Mouse (Mus musculus) MEL (cell line): ENCODE measurements around the gene Hmbs. TPM values are rescaled to one million over a fixed set of nuclear protein-coding genes. Genes with fewer than 3 reads are reported as not detected.

Experiments
- DNase-seq: peaks from one replicate; pipeline ENCODE4 v3.0.0; 2011; ENCODE audit warnings: low read depth, low spot score
- H3K27ac ChIP-seq: 2 replicates; pipeline ENCODE4 v1.5.1; 2012; ENCODE audit warnings: low read depth, mild to moderate bottlenecking, control low read depth, low read length, moderate library complexity; ENCODE audit not compliant: control insufficient read depth
- H3K27me3 ChIP-seq, 2 experiments: fragments of 150-350 bp in 1 of 2; sonication (generic) in 1 of 2; 2 replicates each; pipeline ENCODE4 v1.6.1; 2012; ENCODE audit warnings: low read length in 2 of 2, mild to moderate bottlenecking in 2 of 2, improper control_type of control experiment in 1 of 2, moderate library complexity in 1 of 2; ENCODE audit not compliant: insufficient read depth in 2 of 2, control insufficient read depth in 1 of 2
- H3K36me3 ChIP-seq, 2 experiments: 2 replicates each; pipeline ENCODE4 v1.6.1; 2012 to 2014; ENCODE audit warnings: low read length in 2 of 2, improper control_type of control experiment in 1 of 2, inconsistent platforms in 1 of 2, mild to moderate bottlenecking in 1 of 2; ENCODE audit not compliant: insufficient read depth in 2 of 2, control insufficient read depth in 1 of 2
- H3K4me1 ChIP-seq, 2 experiments: fragments of 150-350 bp in 1 of 2; sonication (generic) in 1 of 2; 2 replicates each; pipeline ENCODE4 v1.6.1; 2012; ENCODE audit warnings: low read length in 2 of 2, improper control_type of control experiment in 1 of 2, mild to moderate bottlenecking in 1 of 2; ENCODE audit not compliant: insufficient read depth in 2 of 2, control insufficient read depth in 1 of 2
- H3K4me3 ChIP-seq, 2 experiments: fragments of 150-350 bp in 1 of 2; sonication (generic) in 1 of 2; 2 replicates each; pipeline ENCODE4 v1.5.1; 2012; ENCODE audit warnings: low read depth in 2 of 2, low read length in 2 of 2, mild to moderate bottlenecking in 2 of 2, moderate library complexity in 2 of 2, control low read depth in 1 of 2, improper control_type of control experiment in 1 of 2; ENCODE audit not compliant: control insufficient read depth in 1 of 2, insufficient read depth in 1 of 2
- H3K79me2 ChIP-seq: 2 replicates; pipeline ENCODE4 v1.6.1; 2012; ENCODE audit warnings: mild to moderate bottlenecking, low read length, moderate library complexity; ENCODE audit not compliant: control insufficient read depth, poor library complexity, insufficient read depth
- H3K9ac ChIP-seq: 2 replicates; pipeline ENCODE4 v1.6.1; 2012; ENCODE audit warnings: low read depth, mild to moderate bottlenecking, control low read depth, low read length, moderate library complexity; ENCODE audit not compliant: control insufficient read depth, poor library complexity, severe bottlenecking
- H3K9me3 ChIP-seq: fragments of 150-350 bp; sonication (generic); replicated peaks from 2 replicates; pipeline ENCODE4 v1.6.1; 2012; ENCODE audit warnings: mild to moderate bottlenecking, low read length, improper control_type of control experiment, moderate library complexity; ENCODE audit not compliant: insufficient read depth
- E2F4 ChIP-seq: IDR thresholded peaks from 2 replicates; pipeline ENCODE4 v1.6.1; 2011; ENCODE audit warnings: low read depth, low read length, improper control_type of control experiment, borderline replicate concordance
- EP300 ChIP-seq, 2 experiments: IDR thresholded peaks; 2 replicates each; pipeline ENCODE4 v1.6.1; 2011; ENCODE audit warnings: improper control_type of control experiment in 2 of 2, low read length in 2 of 2, low read depth in 1 of 2, mild to moderate bottlenecking in 1 of 2
- HCFC1 ChIP-seq: IDR thresholded peaks from 2 replicates; pipeline ENCODE4 v1.6.1; 2012; ENCODE audit warnings: low read depth, mild to moderate bottlenecking, inconsistent platforms, low read length, improper control_type of control experiment, moderate library complexity
- KAT2A ChIP-seq: conservative IDR thresholded peaks from 2 replicates; pipeline ENCODE4 v1.6.1; 2012; ENCODE audit warnings: low read depth, low read length, improper control_type of control experiment, inconsistent platforms
- MAX ChIP-seq: IDR thresholded peaks from 2 replicates; pipeline ENCODE4 v1.6.1; 2011; ENCODE audit warnings: low read length, improper control_type of control experiment
- MAZ ChIP-seq: IDR thresholded peaks from 2 replicates; pipeline ENCODE4 v1.6.1; 2012; ENCODE audit warnings: low read depth, mild to moderate bottlenecking, inconsistent platforms, low read length, improper control_type of control experiment
- MEF2A ChIP-seq: IDR thresholded peaks from 2 replicates; pipeline ENCODE4 v1.6.1; 2014; ENCODE audit warnings: low read depth, mild to moderate bottlenecking, inconsistent platforms, low read length, improper control_type of control experiment; ENCODE audit not compliant: poor library complexity, insufficient replicate concordance, severe bottlenecking; ENCODE audit errors: extremely low read depth
- MYC ChIP-seq: IDR thresholded peaks from 2 replicates; pipeline ENCODE4 v1.6.1; 2011; ENCODE audit warnings: low read depth, mild to moderate bottlenecking, low read length, improper control_type of control experiment, moderate library complexity
- POLR2A ChIP-seq, 2 experiments: IDR thresholded peaks; 2 replicates each; pipeline ENCODE4 v1.6.1; 2011 to 2012; ENCODE audit warnings: low read length in 2 of 2, mild to moderate bottlenecking in 2 of 2, control low read depth in 1 of 2, improper control_type of control experiment in 1 of 2, low read depth in 1 of 2, moderate library complexity in 1 of 2; ENCODE audit not compliant: control insufficient read depth in 1 of 2, insufficient read depth in 1 of 2, poor library complexity in 1 of 2
- RAD21 ChIP-seq: IDR thresholded peaks from 2 replicates; pipeline ENCODE4 v1.6.1; 2011; ENCODE audit warnings: mild to moderate bottlenecking, low read depth, low read length, improper control_type of control experiment
- RCOR1 ChIP-seq: IDR thresholded peaks from 2 replicates; pipeline ENCODE4 v1.6.1; 2012; ENCODE audit warnings: low read depth, mild to moderate bottlenecking, inconsistent platforms, low read length, improper control_type of control experiment
- SIN3A ChIP-seq: IDR thresholded peaks from 2 replicates; pipeline ENCODE4 v1.6.1; 2012; ENCODE audit warnings: low read length, improper control_type of control experiment, inconsistent platforms
- SMC3 ChIP-seq: IDR thresholded peaks from 2 replicates; pipeline ENCODE4 v1.6.1; 2011; ENCODE audit warnings: low read depth, low read length, improper control_type of control experiment
- TAL1 ChIP-seq: IDR thresholded peaks from 2 replicates; pipeline ENCODE4 v1.6.1; 2012; ENCODE audit warnings: mild to moderate bottlenecking, inconsistent platforms, low read length, moderate library complexity, mixed read lengths
- TBP ChIP-seq: IDR thresholded peaks from 2 replicates; pipeline ENCODE4 v1.8.0; 2011; ENCODE audit warnings: low read depth, low read length, improper control_type of control experiment
- TCF12 ChIP-seq: IDR thresholded peaks from 2 replicates; pipeline ENCODE4 v1.6.1; 2014; ENCODE audit warnings: low read depth, mild to moderate bottlenecking, inconsistent platforms, low read length, improper control_type of control experiment, moderate library complexity
- USF1 ChIP-seq: IDR thresholded peaks from 2 replicates; pipeline ENCODE4 v1.6.1; 2014; ENCODE audit warnings: low read depth, mild to moderate bottlenecking, inconsistent platforms, low read length, improper control_type of control experiment, moderate library complexity
- ZKSCAN1 ChIP-seq: IDR thresholded peaks from 2 replicates; pipeline ENCODE4 v1.6.1; 2012; ENCODE audit warnings: low read depth, mild to moderate bottlenecking, inconsistent platforms, low read length, improper control_type of control experiment, moderate library complexity
- ZMIZ1 ChIP-seq: IDR thresholded peaks from 2 replicates; pipeline ENCODE4 v1.6.1; 2012; ENCODE audit warnings: low read depth, mild to moderate bottlenecking, inconsistent platforms, low read length, improper control_type of control experiment, moderate library complexity
- ZNF384 ChIP-seq: IDR thresholded peaks from 2 replicates; pipeline ENCODE4 v1.6.1; 2012; ENCODE audit warnings: low read depth, mild to moderate bottlenecking, inconsistent platforms, low read length, improper control_type of control experiment
- polyA plus RNA-seq, 2 experiments: library from polyadenylated mRNA; stranded (reverse) in 1 of 2; unstranded in 1 of 2; fragments of >175 nt in 1 of 2; fragments of >200 nt in 1 of 2; gene quantifications; 2 replicates each; pipeline versions ENCODE4 v1.2.1 to v1.2.4; 2012; ENCODE audit warnings: low replicate concordance in 2 of 2, low read depth in 1 of 2; ENCODE audit not compliant: insufficient read length in 2 of 2, insufficient read depth in 1 of 2, missing spikeins in 1 of 2
- total RNA-seq: library from RNA; depleted of rRNA; stranded (reverse); fragments of 300-350 nt; gene quantifications from 2 replicates; pipeline ENCODE4 v1.2.3, GENCODE M21; 2012

The Hmbs gene
- total and polyA plus RNA-seq, 3 experiments, result 138 to 145 TPM; not detected in 1

DNA sequence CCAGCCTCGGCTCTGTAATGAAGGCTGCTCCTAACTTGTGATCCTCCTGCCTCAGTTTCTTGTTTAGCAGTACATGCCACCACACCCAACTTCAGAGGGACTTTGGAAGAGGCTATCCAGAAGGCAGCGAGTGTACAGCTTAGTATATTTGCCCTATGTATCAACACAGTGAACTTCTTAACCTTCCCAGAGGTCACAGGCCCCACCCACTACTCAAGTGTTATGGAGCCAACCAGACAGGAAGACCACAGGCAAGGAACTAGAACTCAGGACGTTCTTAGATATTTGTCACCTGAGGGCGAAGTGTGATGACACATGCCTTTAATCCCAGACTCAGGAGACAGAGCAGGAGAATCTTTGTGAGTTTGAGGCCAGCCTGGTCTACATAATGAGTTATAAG lies 3.6 kb upstream of the Hmbs start:
- no peak overlapping the region for H3K4me3 ChIP-seq
- H3K27me3 ChIP-seq, result no peaks in the 10 kb centered on the region
- H3K36me3 ChIP-seq, result peaks cover 10% of the 10 kb centered on the region in 2 experiments
- H3K27ac ChIP-seq, result no peak overlapping the region
- TF ChIP-seq RAD21 (no peak), USF1 (no peak), POLR2A (IDR thresholded peaks at IDR 0.05; ENCODE audit: control insufficient read depth in 1 of 2, insufficient read depth in 1 of 2, low read depth in 1 of 2, low read length in 2 of 2, poor library complexity in 1 of 2) (no peak), RCOR1 (no peak), MEF2A (no peak), MAX (no peak), TBP (no peak), KAT2A (no peak), TCF12 (no peak), EP300 (IDR thresholded peaks at IDR 0.05; ENCODE audit: low read depth in 1 of 2, low read length in 2 of 2) (no peak), MAZ (no peak), ZNF384 (no peak)
- no peaks in the 10 kb centered on the region for H3K9me3 ChIP-seq
- H3K79me2 ChIP-seq, result peaks cover 3% of the 10 kb centered on the region
- no peak overlapping the region for H3K9ac ChIP-seq
- peaks cover 1 to 8% of the 10 kb centered on the region in 2 experiments for H3K4me1 ChIP-seq
- no peak for DNase-seq

DNA sequence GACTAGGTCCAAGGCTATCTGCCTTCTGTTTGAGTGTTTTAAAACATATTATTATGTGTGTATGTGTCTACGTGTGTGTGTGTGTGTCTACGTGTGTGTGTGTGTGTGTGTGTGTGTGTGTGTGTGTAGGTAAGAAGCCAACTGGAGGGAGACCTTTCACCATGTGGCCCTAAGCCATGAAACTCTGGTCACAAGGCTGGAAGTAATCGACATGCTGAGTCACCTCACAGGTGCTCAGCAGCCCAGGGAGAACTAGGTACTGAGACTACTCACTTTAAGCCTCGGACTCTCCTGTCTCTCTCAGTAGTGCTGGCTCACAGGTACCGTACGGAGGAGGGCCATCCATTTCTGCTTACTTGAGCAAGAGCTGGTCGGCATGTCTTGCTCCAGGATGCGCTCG lies 3.1 kb upstream of the Hmbs start:
- Histone ChIP-seq H3K9ac (no peak overlapping the region), H3K9me3 (no peaks in the 10 kb centered on the region), H3K36me3 (peaks cover 9 to 13% of the 10 kb centered on the region in 2 experiments), H3K4me3 (no peak overlapping the region), H3K4me1 (peaks cover 5 to 11% of the 10 kb centered on the region in 2 experiments), H3K79me2 (peaks cover 6% of the 10 kb centered on the region), H3K27me3 (no peaks in the 10 kb centered on the region), H3K27ac (no peak overlapping the region)
- TF ChIP-seq MYC (no peak), MAX (no peak), ZKSCAN1 (no peak), E2F4 (no peak), SIN3A (no peak), SMC3 (no peak), TAL1 (no peak), HCFC1 (no peak), ZMIZ1 (no peak), ZNF384 (no peak), POLR2A (IDR thresholded peaks at IDR 0.05; ENCODE audit: control insufficient read depth in 1 of 2, insufficient read depth in 1 of 2, low read depth in 1 of 2, low read length in 2 of 2, poor library complexity in 1 of 2) (no peak)
- no peak for DNase-seq
